Mouse (Mus musculus) intestine, postnatal 0 days (tissue): ENCODE measurements around the gene Arglu1. TPM values are rescaled to one million over a fixed set of nuclear protein-coding genes. Genes with fewer than 3 reads are reported as not detected.

Experiments used
- ATAC-seq: fragments of 200-750 bp; cut with Nextera tagmentation; 2 replicates; pipeline ENCODE4 v1.8.0; 2017; ENCODE audit warnings: mild to moderate bottlenecking, moderate TSS enrichment, moderate library complexity
- H3K27ac ChIP-seq: fragments of 300-500 bp; sonication (generic); 2 replicates; pipeline ENCODE4 v1.5.1; 2014; ENCODE audit warnings: mild to moderate bottlenecking, low read depth, low read length, moderate library complexity
- H3K27me3 ChIP-seq: fragments of 300-500 bp; sonication (generic); replicated peaks from 2 replicates; pipeline ENCODE4 v1.6.1; 2014; ENCODE audit warnings: low read length, mixed read lengths; ENCODE audit not compliant: control insufficient read depth, insufficient read depth
- H3K36me3 ChIP-seq: fragments of 300-500 bp; sonication (generic); 2 replicates; pipeline ENCODE4 v1.6.1; 2014; ENCODE audit warnings: mild to moderate bottlenecking, moderate library complexity; ENCODE audit not compliant: control insufficient read depth, insufficient read depth
- H3K4me1 ChIP-seq: fragments of 300-500 bp; sonication (generic); replicated peaks from 2 replicates; pipeline ENCODE4 v1.6.1; 2014; ENCODE audit warnings: antibody characterized with exemption, low read length, mixed read lengths; ENCODE audit not compliant: control insufficient read depth, insufficient read depth
- H3K4me2 ChIP-seq: fragments of 300-500 bp; sonication (generic); replicated peaks from 2 replicates; pipeline ENCODE4 v1.6.1; 2014; ENCODE audit warnings: low read depth, mild to moderate bottlenecking, moderate library complexity
- H3K4me3 ChIP-seq: fragments of 300-500 bp; sonication (generic); 2 replicates; pipeline ENCODE4 v1.5.1; 2014; ENCODE audit warnings: low read depth, low read length
- H3K9ac ChIP-seq: fragments of 300-500 bp; sonication (generic); 2 replicates; pipeline ENCODE4 v1.6.1; 2014; ENCODE audit warnings: mild to moderate bottlenecking, low read depth, low read length
- H3K9me3 ChIP-seq: fragments of 300-500 bp; sonication (generic); 2 replicates; pipeline ENCODE4 v1.6.1; 2016; ENCODE audit warnings: mixed run types; ENCODE audit not compliant: control insufficient read depth
- CTCF ChIP-seq: sonication (generic); IDR thresholded peaks from 2 replicates; pipeline ENCODE4 v1.5.1; 2016; ENCODE audit warnings: low read depth, mild to moderate bottlenecking, control low read depth, antibody characterized with exemption, moderate library complexity
- WGBS: fragments of 180-500 bp; shearing (Covaris S2); extraction: QIAGEN DNeasy Blood & Tissue Kit; methylation state at CpG from one replicate; pipeline ENCODE4 v1.1.7; 2014; 5-methylcytosine and 5-hydroxymethylcytosine counted together
- microRNA-seq: library from miRNA; unstranded; fragments of <30 nt; microRNA quantifications from one replicate; pipeline ENCODE4, GENCODE M21; 2016
- polyA plus RNA-seq: library from polyadenylated mRNA; unstranded; fragments of >200 nt; fragmentation: Nextera tagmentation; extraction: Ambion mirVana; gene quantifications from 2 replicates; pipeline ENCODE4 v1.2.1, GENCODE M21; 2015

The Arglu1 gene
- polyA plus RNA-seq, 1 experiment from 2014 or later, result 67.4 TPM

- H3K9ac ChIP-seq, result no peak overlapping the region
- peaks cover 23% of the 10 kb centered on the region for H3K36me3 ChIP-seq
- no peak overlapping the region for H3K27ac ChIP-seq
- no peak for TF ChIP-seq CTCF
- 88% methylated on average over 21 of the region's 21 CpGs for WGBS
- H3K4me1 ChIP-seq, result peaks cover 3% of the 10 kb centered on the region; the same call in 1 of the 2 replicates
- H3K27me3 ChIP-seq, result no peaks in the 10 kb centered on the region
- H3K4me3 ChIP-seq, result no peak overlapping the region
- H3K9me3 ChIP-seq, result no peaks in the 10 kb centered on the region
- H3K4me2 ChIP-seq, result no peak overlapping the region
- no peak for ATAC-seq
These were observed 69.8 kb downstream of the Arglu1 start for GRCm38 (mm10) chr8:8620536-8620935.

- ATAC-seq, result no peak
- peaks cover 3% of the 10 kb centered on the region; the same call in 1 of the 2 replicates for H3K4me1 ChIP-seq
- H3K36me3 ChIP-seq, result peaks cover 23% of the 10 kb centered on the region
- no peak overlapping the region; the same call in 1 of the 2 replicates for H3K27ac ChIP-seq
- no peak for TF ChIP-seq CTCF
- no peak overlapping the region for H3K9ac ChIP-seq
- H3K27me3 ChIP-seq, result no peaks in the 10 kb centered on the region
- no peak overlapping the region for H3K4me3 ChIP-seq
- H3K4me2 ChIP-seq, result no peak overlapping the region
- no peaks in the 10 kb centered on the region for H3K9me3 ChIP-seq
- 62% methylated on average over 19 of the region's 19 CpGs for WGBS
These were observed 70.8 kb downstream of the Arglu1 start for GRCm38 (mm10) chr8:8619221-8620194.

Small RNA genes lying within 50 kb of the gene (microRNA-seq; reads per million reads assigned to microRNA genes)
- 1.1 reads per million for gene Mir7654

Other genes with a start within 250 kb of the Arglu1 start
- 6.7 and 7.6 TPM in 2 replicates for gene Efnb2, start 29.3 kb downstream of the Arglu1 start, polyA plus RNA-seq